Mouse (Mus musculus): ENCODE data around the gene Igf1r. TPM values are rescaled to one million over a fixed set of nuclear protein-coding genes. Genes with fewer than 3 reads are reported as not detected.

The Igf1r gene
- total and polyA plus RNA-seq, 2 experiments from 2014 or later = 12.1 to 40.3 TPM

DNA sequence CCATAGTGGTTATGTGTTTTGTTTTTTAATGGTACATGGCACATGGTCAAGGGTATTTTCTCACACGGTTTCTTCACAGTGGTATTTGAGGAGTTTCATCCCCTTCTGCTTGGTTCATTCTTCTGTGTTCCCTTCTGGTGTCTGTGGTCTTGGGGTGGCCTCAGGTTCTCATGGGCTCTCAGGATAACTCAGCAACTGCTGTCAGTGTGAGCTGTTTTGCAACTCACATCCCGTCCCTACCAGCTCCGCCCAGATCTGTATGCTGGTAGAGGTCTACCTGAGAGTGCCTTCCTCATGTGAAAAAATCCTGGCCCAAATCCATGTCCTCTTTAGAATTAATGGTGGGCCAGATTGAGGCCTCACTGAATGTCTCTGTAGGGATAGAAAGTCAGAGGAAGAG is 104.4 kb downstream of the Igf1r start:
- no peaks in the 10 kb centered on the region for H3K36me3 ChIP-seq (ENCODE audit: insufficient read depth, low read length)
- DNase-seq (ENCODE audit: low spot score) (no peak), ATAC-seq (ENCODE audit: low FRiP score) (no peak)
- peaks cover 6% of the 10 kb centered on the region; the same call in 1 of the 2 replicates for H3K4me1 ChIP-seq (ENCODE audit: insufficient read depth, low read length)
- no peaks in the 10 kb centered on the region for H3K9me3 ChIP-seq (ENCODE audit: low read length)
- no peaks in the 10 kb centered on the region for H3K27me3 ChIP-seq (ENCODE audit: insufficient read depth, low read length)
- no peak overlapping the region for H3K27ac ChIP-seq (ENCODE audit: low read depth, low read length)
- TF ChIP-seq CTCF (IDR thresholded peaks at IDR 0.05) = no peak
- H3K4me3 ChIP-seq (ENCODE audit: low read depth, low read length) = no peak overlapping the region
- no peak overlapping the region for H3K9ac ChIP-seq (replicated peaks; ENCODE audit: low read length, poor library complexity, severe bottlenecking)
- WGBS = 91% methylated on average over 3 of the region's 3 CpGs
- no peak overlapping the region for H3K4me2 ChIP-seq (ENCODE audit: low read depth, low read length, poor library complexity, severe bottlenecking)

DNA sequence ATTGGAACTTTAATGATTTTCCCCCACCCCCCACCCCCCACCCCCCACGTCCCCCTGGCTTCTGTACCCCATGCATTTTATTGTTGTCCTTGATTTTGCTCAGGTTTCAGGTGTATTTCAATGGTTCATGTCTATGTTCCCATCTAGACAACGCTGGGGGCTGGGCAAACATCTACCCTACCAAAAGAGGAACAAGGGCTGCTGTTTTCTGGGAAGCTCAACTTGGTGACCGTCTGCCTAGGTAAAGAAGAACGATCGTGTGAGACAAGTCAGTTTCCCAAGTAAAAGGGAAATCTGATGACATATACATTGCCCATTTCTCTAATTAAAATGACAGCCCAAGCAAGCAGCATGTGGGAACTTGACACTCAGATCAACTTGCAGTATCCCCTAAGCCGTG is 107.1 kb downstream of the Igf1r start:
- no peak overlapping the region for H3K4me3 ChIP-seq (ENCODE audit: low read depth, low read length)
- no peak for ATAC-seq (ENCODE audit: low FRiP score)
- no peaks in the 10 kb centered on the region for H3K36me3 ChIP-seq (ENCODE audit: insufficient read depth, low read length)
- TF ChIP-seq CTCF (IDR thresholded peaks at IDR 0.05) = no peak
- H3K27ac ChIP-seq (ENCODE audit: low read depth, low read length) = no peak overlapping the region
- no peak for DNase-seq (ENCODE audit: low spot score)
- no peaks in the 10 kb centered on the region for H3K27me3 ChIP-seq (ENCODE audit: insufficient read depth, low read length)
- no peaks in the 10 kb centered on the region for H3K9me3 ChIP-seq (ENCODE audit: low read length)
- no peak overlapping the region for H3K4me2 ChIP-seq (ENCODE audit: low read depth, low read length, poor library complexity, severe bottlenecking)
- H3K4me1 ChIP-seq (ENCODE audit: insufficient read depth, low read length) = peaks cover 5% of the 10 kb centered on the region; the same call in 1 of the 2 replicates
- H3K9ac ChIP-seq (replicated peaks; ENCODE audit: low read length, poor library complexity, severe bottlenecking) = no peak overlapping the region
- WGBS = 85% methylated on average over 6 of the region's 6 CpGs

DNA sequence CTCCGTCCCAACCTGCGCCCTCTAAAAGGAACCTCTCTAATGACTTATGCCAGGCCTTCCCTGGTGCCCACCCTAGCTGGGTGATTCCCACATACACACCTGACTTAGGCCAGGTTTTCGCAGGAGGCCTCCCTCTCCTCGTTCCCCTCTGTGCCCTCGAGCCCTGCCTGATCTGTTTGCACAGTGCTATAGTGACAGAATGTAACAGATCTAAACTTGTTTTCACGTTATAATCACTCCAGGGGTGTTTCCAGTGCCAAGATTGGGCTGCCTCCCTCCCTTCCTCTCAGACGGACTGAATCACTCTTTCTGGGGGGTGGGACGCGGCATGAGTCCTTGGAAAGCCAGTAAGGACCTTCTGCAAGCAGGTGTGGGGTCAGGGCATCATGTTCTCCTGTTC is 108.8 kb downstream of the Igf1r start:
- H3K36me3 ChIP-seq (ENCODE audit: insufficient read depth, low read length) = no peaks in the 10 kb centered on the region
- H3K9me3 ChIP-seq (ENCODE audit: low read length) = no peaks in the 10 kb centered on the region
- no peak overlapping the region for H3K27ac ChIP-seq (ENCODE audit: low read depth, low read length)
- DNase-seq (ENCODE audit: low spot score) (no peak), ATAC-seq (ENCODE audit: low FRiP score) (no peak)
- no peak for TF ChIP-seq CTCF (IDR thresholded peaks at IDR 0.05)
- H3K4me1 ChIP-seq (ENCODE audit: insufficient read depth, low read length) = peaks cover 5% of the 10 kb centered on the region; the same call in 1 of the 2 replicates
- no peak overlapping the region for H3K9ac ChIP-seq (replicated peaks; ENCODE audit: low read length, poor library complexity, severe bottlenecking)
- no peak overlapping the region for H3K4me2 ChIP-seq (ENCODE audit: low read depth, low read length, poor library complexity, severe bottlenecking)
- no peaks in the 10 kb centered on the region for H3K27me3 ChIP-seq (ENCODE audit: insufficient read depth, low read length)
- WGBS = 75% methylated on average over 9 of the region's 9 CpGs
- no peak overlapping the region for H3K4me3 ChIP-seq (ENCODE audit: low read depth, low read length)

DNA sequence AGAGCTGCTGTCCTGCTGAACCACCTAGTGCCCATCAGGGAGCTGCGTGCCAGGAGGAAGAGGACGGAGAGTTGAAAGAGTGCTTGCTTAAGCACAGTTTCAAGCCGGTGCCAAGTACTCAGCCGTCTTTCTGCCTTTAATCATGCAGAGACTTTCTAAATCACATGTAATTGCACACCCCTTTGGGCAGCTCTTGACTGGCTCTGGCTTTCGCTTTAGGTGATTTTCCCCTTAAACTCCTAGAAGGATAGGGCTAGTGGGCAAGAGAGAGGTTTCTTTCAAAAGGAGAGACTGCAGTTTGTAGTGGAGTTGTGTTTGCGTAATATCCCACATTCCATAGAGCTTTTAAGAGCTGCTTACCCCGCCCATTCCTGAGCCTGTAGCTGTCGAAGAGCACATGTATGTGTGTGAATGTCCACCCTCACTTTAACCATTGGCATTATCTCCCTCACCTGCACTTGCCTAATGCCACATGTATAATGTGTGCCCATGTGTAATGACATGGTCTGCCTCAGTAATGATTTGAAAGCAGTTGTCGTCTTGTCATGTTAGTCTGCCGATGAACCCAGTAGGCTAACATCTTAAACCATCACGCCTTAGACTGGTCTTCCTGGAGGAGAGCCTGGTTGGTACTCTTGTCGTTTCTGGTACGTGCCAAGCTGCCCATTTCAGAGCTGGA is 109.7 kb downstream of the Igf1r start:
- no peak for TF ChIP-seq CTCF (IDR thresholded peaks at IDR 0.05)
- Histone ChIP-seq H3K27ac (ENCODE audit: low read depth, low read length) (no peak overlapping the region), H3K4me1 (ENCODE audit: insufficient read depth, low read length) (peaks cover 5% of the 10 kb centered on the region; the same call in 1 of the 2 replicates), H3K27me3 (ENCODE audit: insufficient read depth, low read length) (no peaks in the 10 kb centered on the region), H3K36me3 (ENCODE audit: insufficient read depth, low read length) (no peaks in the 10 kb centered on the region), H3K9ac (replicated peaks; ENCODE audit: low read length, poor library complexity, severe bottlenecking) (no peak overlapping the region), H3K9me3 (ENCODE audit: low read length) (no peaks in the 10 kb centered on the region), H3K4me3 (ENCODE audit: low read depth, low read length) (no peak overlapping the region), H3K4me2 (ENCODE audit: low read depth, low read length, poor library complexity, severe bottlenecking) (no peak overlapping the region)
- no peak for ATAC-seq (ENCODE audit: low FRiP score)
- 67% methylated on average over 13 of the region's 13 CpGs for WGBS
- DNase-seq (ENCODE audit: low spot score) = no peak

DNA sequence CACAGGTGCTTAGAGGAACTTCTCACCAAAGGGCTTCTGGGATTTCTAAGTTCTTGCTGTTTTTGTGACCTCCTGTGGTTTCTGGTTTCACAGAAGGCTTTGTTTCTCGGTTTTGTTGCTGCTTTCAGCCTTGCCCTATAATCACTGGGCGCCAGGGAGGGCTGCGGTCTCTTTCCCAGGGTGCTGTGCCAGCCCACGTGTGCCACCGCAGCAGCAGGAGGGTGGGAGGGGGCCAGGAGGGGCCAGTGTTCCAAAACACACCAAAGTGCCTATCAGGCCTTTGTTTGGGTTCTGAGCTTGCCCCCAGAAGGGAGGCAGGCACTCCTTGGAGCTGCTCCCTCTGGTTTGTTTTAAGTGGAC is 110.2 kb downstream of the Igf1r start:
- no peak for TF ChIP-seq CTCF (IDR thresholded peaks at IDR 0.05)
- H3K36me3 ChIP-seq (ENCODE audit: insufficient read depth, low read length) = no peaks in the 10 kb centered on the region
- H3K27me3 ChIP-seq (ENCODE audit: insufficient read depth, low read length) = no peaks in the 10 kb centered on the region
- no peak overlapping the region for H3K4me3 ChIP-seq (ENCODE audit: low read depth, low read length)
- H3K9me3 ChIP-seq (ENCODE audit: low read length) = no peaks in the 10 kb centered on the region
- no peak overlapping the region for H3K9ac ChIP-seq (replicated peaks; ENCODE audit: low read length, poor library complexity, severe bottlenecking)
- ATAC-seq (ENCODE audit: low FRiP score) (no peak), DNase-seq (ENCODE audit: low spot score) (no peak)
- peaks cover 5% of the 10 kb centered on the region; the same call in 1 of the 2 replicates for H3K4me1 ChIP-seq (ENCODE audit: insufficient read depth, low read length)
- no peak overlapping the region for H3K27ac ChIP-seq (ENCODE audit: low read depth, low read length)
- no peak overlapping the region for H3K4me2 ChIP-seq (ENCODE audit: low read depth, low read length, poor library complexity, severe bottlenecking)
- 41% methylated on average over 5 of the region's 5 CpGs for WGBS

DNA sequence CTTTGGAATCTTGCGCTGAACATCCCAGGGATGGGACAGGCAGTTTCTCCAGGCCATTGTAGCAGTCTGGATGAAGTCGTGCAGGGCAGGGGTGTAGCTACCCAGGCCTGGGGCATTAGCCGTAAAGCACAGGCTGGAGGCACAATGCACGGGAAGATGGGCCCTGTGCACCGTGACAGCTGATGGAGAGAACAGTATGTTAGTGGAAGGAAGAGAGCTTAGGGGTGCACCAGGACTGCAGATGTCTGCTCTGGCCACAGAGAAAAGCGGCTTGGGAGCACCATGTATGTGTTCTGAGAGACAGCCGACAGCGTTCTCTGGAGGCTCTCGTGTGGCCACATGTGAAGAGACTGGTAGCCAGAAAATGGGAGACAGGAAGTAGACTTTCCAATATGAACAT is 111.1 kb downstream of the Igf1r start:
- H3K4me2 ChIP-seq (ENCODE audit: low read depth, low read length, poor library complexity, severe bottlenecking) = no peak overlapping the region
- ATAC-seq (ENCODE audit: low FRiP score) = no peak
- peaks cover 5% of the 10 kb centered on the region; the same call in 1 of the 2 replicates for H3K4me1 ChIP-seq (ENCODE audit: insufficient read depth, low read length)
- WGBS = 80% methylated on average over 9 of the region's 9 CpGs
- H3K4me3 ChIP-seq (ENCODE audit: low read depth, low read length) = no peak overlapping the region
- no peaks in the 10 kb centered on the region for H3K9me3 ChIP-seq (ENCODE audit: low read length)
- H3K27me3 ChIP-seq (ENCODE audit: insufficient read depth, low read length) = no peaks in the 10 kb centered on the region
- H3K36me3 ChIP-seq (ENCODE audit: insufficient read depth, low read length) = no peaks in the 10 kb centered on the region
- no peak overlapping the region for H3K27ac ChIP-seq (ENCODE audit: low read depth, low read length)
- TF ChIP-seq CTCF (IDR thresholded peaks at IDR 0.05) = no peak
- DNase-seq (ENCODE audit: low spot score) = no peak
- no peak overlapping the region for H3K9ac ChIP-seq (replicated peaks; ENCODE audit: low read length, poor library complexity, severe bottlenecking)
